Mouse (Mus musculus) kidney, adult 2 months (tissue): Measurements from ENCODE around the gene Adamts3. TPM values are rescaled to one million over a fixed set of nuclear protein-coding genes. Genes with fewer than 3 reads are reported as not detected.

Source experiments
- DNase-seq: peaks from one replicate; pipeline ENCODE4 v3.0.0; 2021
- H3K27ac ChIP-seq: fragments of 200-500 bp; 2 replicates; pipeline ENCODE4 v1.5.1; 2012; ENCODE audit warnings: low read depth, low read length, control low read depth, inconsistent platforms; ENCODE audit not compliant: insufficient read depth
- H3K27me3 ChIP-seq: fragments of 200-500 bp; replicated peaks from 2 replicates; pipeline ENCODE4 v1.6.1; 2012; ENCODE audit warnings: mild to moderate bottlenecking, moderate library complexity, low read length, inconsistent platforms; ENCODE audit not compliant: control insufficient read depth, insufficient read depth
- H3K36me3 ChIP-seq: fragments of 200-500 bp; 2 replicates; pipeline ENCODE4 v1.6.1; 2012; ENCODE audit warnings: mild to moderate bottlenecking, moderate library complexity, low read length, inconsistent platforms; ENCODE audit not compliant: control insufficient read depth, insufficient read depth
- H3K4me1 ChIP-seq: fragments of 200-500 bp; 2 replicates; pipeline ENCODE4 v1.6.1; 2011; ENCODE audit warnings: low read length; ENCODE audit not compliant: control insufficient read depth, insufficient read depth
- H3K4me3 ChIP-seq: fragments of 200-500 bp; 2 replicates; pipeline ENCODE4 v1.5.1; 2011; ENCODE audit warnings: mild to moderate bottlenecking, low read depth, low read length, control low read depth; ENCODE audit not compliant: insufficient read depth
- CTCF ChIP-seq: fragments of 200-500 bp; conservative IDR thresholded peaks from 2 replicates; pipeline ENCODE4 v1.5.1; 2011; ENCODE audit warnings: low read depth, mild to moderate bottlenecking, control low read depth, low read length, moderate library complexity, mixed read lengths; ENCODE audit not compliant: insufficient read depth, insufficient read length
- POLR2A ChIP-seq: fragments of 200-500 bp; IDR thresholded peaks from one replicate; pipeline ENCODE4 v1.6.1; 2011; ENCODE audit warnings: low read depth, low read length, control low read depth
- WGBS: fragments of 180-500 bp; shearing (Covaris S2); methylation state at CpG from one replicate; pipeline ENCODE4 v1.1.7; 2018; 5-methylcytosine and 5-hydroxymethylcytosine counted together
- polyA plus RNA-seq: library from polyadenylated mRNA; depleted of rRNA; stranded (reverse); fragments of >200 nt; gene quantifications from 2 replicates; pipeline ENCODE4 v1.2.3, GENCODE M21; 2012

The Adamts3 gene
- polyA plus RNA-seq, 1 experiment = 0.39 TPM

DNA sequence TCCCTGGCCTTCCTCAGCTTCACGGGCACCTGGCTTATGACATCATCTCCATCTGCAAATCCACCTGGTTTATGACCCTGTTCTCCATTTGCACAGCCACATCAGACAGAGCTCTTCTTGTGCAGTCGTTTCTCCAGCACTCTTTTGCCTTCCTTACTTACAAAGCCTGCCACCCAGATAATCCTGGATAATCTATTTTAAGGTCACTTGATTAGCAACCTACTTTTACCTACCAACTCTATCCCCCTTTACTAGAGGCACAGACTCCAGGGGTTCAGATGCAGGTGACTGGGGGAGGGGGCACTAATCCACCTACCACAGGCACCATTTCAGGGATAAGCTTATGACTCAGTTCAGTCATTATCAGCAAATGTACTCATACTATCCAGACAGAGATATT, 10.5 kb downstream of the Adamts3 start:
- Histone ChIP-seq H3K4me3 (no peak overlapping the region), H3K36me3 (no peaks in the 10 kb centered on the region), H3K4me1 (no peaks in the 10 kb centered on the region), H3K27me3 (no peaks in the 10 kb centered on the region), H3K27ac (no peak overlapping the region)
- 47% methylated on average over 2 of the region's 2 CpGs for WGBS
- TF ChIP-seq POLR2A = no peak
- TF ChIP-seq CTCF = no peak
- DNase-seq = no peak

DNA sequence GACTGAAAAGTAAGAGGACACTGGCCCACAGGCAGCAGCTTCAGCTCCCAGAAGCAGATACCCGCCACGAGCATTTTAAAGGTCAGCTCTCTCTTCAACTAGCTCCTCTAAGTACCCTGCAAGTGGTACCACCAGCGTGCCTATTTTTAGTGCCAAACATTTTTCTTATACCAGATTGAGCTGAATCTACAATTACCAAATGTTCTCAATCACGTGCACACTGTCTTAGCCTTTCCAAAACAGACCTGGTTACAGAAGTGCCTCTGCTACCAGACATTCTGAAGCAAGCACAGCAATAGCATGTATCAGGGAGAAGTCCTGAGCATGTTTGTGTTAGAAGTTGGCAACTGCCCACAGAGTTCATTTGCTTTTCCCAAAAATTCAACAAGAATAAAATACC, 23.5 kb downstream of the Adamts3 start:
- 66% methylated on average over 4 of the region's 4 CpGs for WGBS
- TF ChIP-seq POLR2A (no peak), CTCF (no peak)
- H3K4me1 ChIP-seq = no peaks in the 10 kb centered on the region
- H3K4me3 ChIP-seq = no peak overlapping the region
- no peaks in the 10 kb centered on the region for H3K36me3 ChIP-seq
- no peaks in the 10 kb centered on the region for H3K27me3 ChIP-seq
- no peak for DNase-seq
- no peak overlapping the region for H3K27ac ChIP-seq

GRCm38 (mm10) chr5:89858837-89859236, 24.3 kb downstream of the Adamts3 start:
- Histone ChIP-seq H3K4me1 (no peaks in the 10 kb centered on the region), H3K4me3 (no peak overlapping the region), H3K27ac (no peak overlapping the region), H3K27me3 (no peaks in the 10 kb centered on the region), H3K36me3 (no peaks in the 10 kb centered on the region)
- TF ChIP-seq CTCF (no peak), POLR2A (no peak)
- 96% methylated on average over 1 of the region's 1 CpGs for WGBS
- DNase-seq = no peak

DNA sequence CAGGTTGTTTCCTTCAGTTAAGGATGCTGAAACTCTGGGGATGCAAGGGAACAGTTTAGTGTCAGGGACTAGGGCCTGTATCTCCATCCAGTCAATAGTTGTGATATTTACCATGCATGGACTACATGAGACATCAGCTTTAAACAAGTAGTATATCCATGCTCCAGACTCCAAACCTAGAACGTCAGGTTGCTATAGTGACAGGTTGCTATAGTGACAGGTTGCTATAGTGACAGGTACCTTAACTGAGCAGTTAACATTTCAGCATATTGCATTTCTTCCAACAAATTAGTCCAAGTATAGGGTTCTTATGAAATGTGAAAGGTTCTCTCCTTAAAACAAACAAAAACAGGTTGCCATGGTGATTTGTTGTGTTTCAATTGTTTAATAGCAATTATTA, 36.6 kb downstream of the Adamts3 start:
- Histone ChIP-seq H3K4me3 (no peak overlapping the region), H3K36me3 (no peaks in the 10 kb centered on the region), H3K4me1 (no peaks in the 10 kb centered on the region), H3K27ac (no peak overlapping the region), H3K27me3 (no peaks in the 10 kb centered on the region)
- 68% methylated on average over 1 of the region's 1 CpGs for WGBS
- TF ChIP-seq POLR2A = no peak
- no peak for DNase-seq

- WGBS = 0% methylated on average over 5 of the region's 5 CpGs
- TF ChIP-seq POLR2A = no peak
- TF ChIP-seq CTCF = no peak
- Histone ChIP-seq H3K36me3 (no peaks in the 10 kb centered on the region), H3K4me1 (no peaks in the 10 kb centered on the region), H3K27ac (no peak overlapping the region), H3K4me3 (no peak overlapping the region), H3K27me3 (no peaks in the 10 kb centered on the region)
- peak; percentile 54 for DNase-seq
Measured at GRCm38 (mm10) chr5:89844354-89844753, 38.8 kb downstream of the Adamts3 start.

GRCm38 (mm10) chr5:89843478-89843877, 39.7 kb downstream of the Adamts3 start:
- no peak for TF ChIP-seq POLR2A
- no peak for TF ChIP-seq CTCF
- H3K4me3 ChIP-seq = no peak overlapping the region
- no peak for DNase-seq
- no peaks in the 10 kb centered on the region for H3K4me1 ChIP-seq
- WGBS = 69% methylated on average over 7 of the region's 7 CpGs
- no peak overlapping the region for H3K27ac ChIP-seq
- H3K36me3 ChIP-seq = no peaks in the 10 kb centered on the region
- no peaks in the 10 kb centered on the region; the same call in 1 of the 2 replicates for H3K27me3 ChIP-seq

- Histone ChIP-seq H3K4me1 (no peaks in the 10 kb centered on the region), H3K36me3 (no peaks in the 10 kb centered on the region), H3K27me3 (no peaks in the 10 kb centered on the region; the same call in 1 of the 2 replicates), H3K27ac (no peak overlapping the region), H3K4me3 (no peak overlapping the region)
- TF ChIP-seq CTCF = peak; percentile 51
- no peak for TF ChIP-seq POLR2A
- 34% methylated on average over 4 of the region's 4 CpGs for WGBS
- peak; percentile 34 for DNase-seq
Measured at GRCm38 (mm10) chr5:89839627-89840026, 43.5 kb downstream of the Adamts3 start.

DNA sequence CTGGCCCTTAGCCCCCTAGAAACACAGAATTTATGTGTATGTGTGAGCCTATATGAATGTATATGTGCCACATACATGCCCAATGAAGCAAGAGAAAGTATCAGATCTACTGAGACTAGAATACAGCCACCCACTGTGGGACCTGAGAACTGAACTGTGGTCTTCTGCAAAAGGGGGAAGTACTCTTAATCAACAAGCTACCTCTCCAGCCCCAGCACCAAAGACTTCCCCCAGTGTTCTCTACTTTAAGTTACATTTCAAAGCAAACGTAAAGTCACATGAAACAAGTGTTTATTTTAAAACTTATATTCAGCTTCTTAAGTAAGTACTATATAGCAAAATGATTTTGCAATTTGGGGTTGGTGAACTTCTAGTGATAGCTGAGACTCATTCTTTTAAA, 62.0 kb downstream of the Adamts3 start:
- 87% methylated on average over 1 of the region's 1 CpGs for WGBS
- Histone ChIP-seq H3K4me3 (no peak overlapping the region), H3K27me3 (no peaks in the 10 kb centered on the region), H3K4me1 (no peaks in the 10 kb centered on the region), H3K27ac (no peak overlapping the region), H3K36me3 (no peaks in the 10 kb centered on the region)
- DNase-seq = no peak
- TF ChIP-seq POLR2A (no peak), CTCF (no peak)
